Mouse (Mus musculus): ENCODE measurements around the gene R3hdml. TPM values are rescaled to one million over a fixed set of nuclear protein-coding genes. Genes with fewer than 3 reads are reported as not detected.

The R3hdml gene
- polyA plus RNA-seq, 2 experiments: not detected

GRCm38 (mm10) chr2:163533226-163533625, 41.1 kb downstream of the R3hdml start:
- H3K27me3 ChIP-seq (ENCODE audit: control insufficient read depth, insufficient read depth, low read length): no peaks in the 10 kb centered on the region
- ATAC-seq (ENCODE audit: insufficient read depth): no peak
- TF ChIP-seq CTCF (IDR thresholded peaks at IDR 0.05; ENCODE audit: low read depth): no peak
- no peak for TF ChIP-seq EP300 (IDR thresholded peaks at IDR 0.05; ENCODE audit: low read depth)
- H3K4me3 ChIP-seq (ENCODE audit: insufficient read depth in 1 of 2, low read depth in 2 of 2, low read length in 2 of 2): no peak overlapping the region
- no peaks in the 10 kb centered on the region; a peak in 1 of 4 replicates for H3K4me1 ChIP-seq (replicated peaks; ENCODE audit: control insufficient read depth in 2 of 2, insufficient read depth in 2 of 2, low read length in 1 of 2)
- no peaks in the 10 kb centered on the region for H3K9me3 ChIP-seq (ENCODE audit: control insufficient read depth, low read length)
- 70% methylated on average over 9 of the region's 9 CpGs for WGBS (ENCODE audit: insufficient replicate concordance)
- H3K36me3 ChIP-seq (replicated peaks; ENCODE audit: control insufficient read depth, insufficient read depth, low read depth): no peaks in the 10 kb centered on the region
- no peak overlapping the region for H3K27ac ChIP-seq
- H3K9ac ChIP-seq (replicated peaks): no peak overlapping the region
- no peak overlapping the region for H3K4me2 ChIP-seq (ENCODE audit: low read depth)
- DNase-seq (ENCODE audit: low read depth in 3 of 3, low spot score in 3 of 3): no peak

GRCm38 (mm10) chr2:163534958-163535524, 42.9 kb downstream of the R3hdml start:
- 6% methylated on average over 22 of the region's 22 CpGs for WGBS (ENCODE audit: insufficient replicate concordance)
- H3K9ac ChIP-seq (replicated peaks): no peak overlapping the region

GRCm38 (mm10) chr2:163537443-163537842, 45.3 kb downstream of the R3hdml start:
- Histone ChIP-seq H3K4me3 (ENCODE audit: insufficient read depth in 1 of 2, low read depth in 2 of 2, low read length in 2 of 2) (no peak overlapping the region), H3K4me2 (ENCODE audit: low read depth) (no peak overlapping the region), H3K9me3 (ENCODE audit: control insufficient read depth, low read length) (no peaks in the 10 kb centered on the region), H3K9ac (replicated peaks) (no peak overlapping the region), H3K27ac (no peak overlapping the region), H3K36me3 (replicated peaks; ENCODE audit: control insufficient read depth, insufficient read depth, low read depth) (no peaks in the 10 kb centered on the region), H3K27me3 (ENCODE audit: control insufficient read depth, insufficient read depth, low read length) (no peaks in the 10 kb centered on the region), H3K4me1 (replicated peaks; ENCODE audit: control insufficient read depth in 2 of 2, insufficient read depth in 2 of 2, low read length in 1 of 2) (peaks cover 0 to 19% of the 10 kb centered on the region in 2 experiments; a peak in 3 of 4 replicates)
- no peak for ATAC-seq (ENCODE audit: insufficient read depth)
- TF ChIP-seq CTCF (IDR thresholded peaks at IDR 0.05; ENCODE audit: low read depth): no peak
- WGBS (ENCODE audit: insufficient replicate concordance): 60% methylated on average over 5 of the region's 5 CpGs
- DNase-seq (ENCODE audit: low read depth in 3 of 3, low spot score in 3 of 3): no peak

More at GRCm38 (mm10) chr2:163534958-163535524, 42.9 kb downstream of the R3hdml start:
- Histone ChIP-seq H3K4me1 (replicated peaks; ENCODE audit: control insufficient read depth in 2 of 2, insufficient read depth in 2 of 2, low read length in 1 of 2) (peaks cover 0 to 5% of the 10 kb centered on the region in 2 experiments; a peak in 1 of 4 replicates), H3K4me2 (ENCODE audit: low read depth) (peak overlapping the region; percentile 53), H3K27me3 (ENCODE audit: control insufficient read depth, insufficient read depth, low read length) (no peaks in the 10 kb centered on the region), H3K36me3 (replicated peaks; ENCODE audit: control insufficient read depth, insufficient read depth, low read depth) (no peaks in the 10 kb centered on the region), H3K27ac (no peak overlapping the region), H3K4me3 (ENCODE audit: insufficient read depth in 1 of 2, low read depth in 2 of 2, low read length in 2 of 2) (no peak overlapping the region), H3K9me3 (ENCODE audit: control insufficient read depth, low read length) (no peaks in the 10 kb centered on the region)
- ATAC-seq (ENCODE audit: insufficient read depth): peak; percentile 42; the same call in 1 of the 2 replicates
- TF ChIP-seq EP300 (IDR thresholded peaks at IDR 0.05; ENCODE audit: low read depth): no peak
- TF ChIP-seq CTCF (IDR thresholded peaks at IDR 0.05; ENCODE audit: low read depth): peak; percentile 97
- DNase-seq (ENCODE audit: low read depth in 3 of 3, low spot score in 3 of 3): peak; percentile 49 to 59 (median 56)

GRCm38 (mm10) chr2:163538410-163538809, 46.3 kb downstream of the R3hdml start:
- peaks cover 0 to 19% of the 10 kb centered on the region in 2 experiments; a peak in 3 of 4 replicates for H3K4me1 ChIP-seq (replicated peaks; ENCODE audit: control insufficient read depth in 2 of 2, insufficient read depth in 2 of 2, low read length in 1 of 2)
- H3K36me3 ChIP-seq (replicated peaks; ENCODE audit: control insufficient read depth, insufficient read depth, low read depth): no peaks in the 10 kb centered on the region
- ATAC-seq (ENCODE audit: insufficient read depth): no peak
- no peak for DNase-seq (ENCODE audit: low read depth in 3 of 3, low spot score in 3 of 3)
- H3K27me3 ChIP-seq (ENCODE audit: control insufficient read depth, insufficient read depth, low read length): no peaks in the 10 kb centered on the region
- WGBS (ENCODE audit: insufficient replicate concordance): 67% methylated on average over 2 of the region's 2 CpGs
- no peaks in the 10 kb centered on the region for H3K9me3 ChIP-seq (ENCODE audit: control insufficient read depth, low read length)
- H3K27ac ChIP-seq: no peak overlapping the region
- H3K4me2 ChIP-seq (ENCODE audit: low read depth): no peak overlapping the region
- TF ChIP-seq CTCF (IDR thresholded peaks at IDR 0.05; ENCODE audit: low read depth) (no peak), EP300 (IDR thresholded peaks at IDR 0.05; ENCODE audit: low read depth) (no peak)
- H3K4me3 ChIP-seq (ENCODE audit: insufficient read depth in 1 of 2, low read depth in 2 of 2, low read length in 2 of 2): no peak overlapping the region
- no peak overlapping the region for H3K9ac ChIP-seq (replicated peaks)

GRCm38 (mm10) chr2:163539321-163540040, 47.4 kb downstream of the R3hdml start:
- Histone ChIP-seq H3K4me2 (ENCODE audit: low read depth) (peak overlapping the region; percentile 8; the same call in 1 of the 2 replicates), H3K9me3 (ENCODE audit: control insufficient read depth, low read length) (no peaks in the 10 kb centered on the region), H3K9ac (replicated peaks) (no peak overlapping the region), H3K36me3 (replicated peaks; ENCODE audit: control insufficient read depth, insufficient read depth, low read depth) (no peaks in the 10 kb centered on the region), H3K27ac (peak overlapping the region; percentile 1; the same call in 1 of the 2 replicates), H3K4me1 (replicated peaks; ENCODE audit: control insufficient read depth in 2 of 2, insufficient read depth in 2 of 2, low read length in 1 of 2) (peaks cover 0 to 19% of the 10 kb centered on the region in 2 experiments; a peak in 3 of 4 replicates), H3K27me3 (ENCODE audit: control insufficient read depth, insufficient read depth, low read length) (no peaks in the 10 kb centered on the region), H3K4me3 (ENCODE audit: insufficient read depth in 1 of 2, low read depth in 2 of 2, low read length in 2 of 2) (no peak overlapping the region)
- 57% methylated on average over 13 of the region's 13 CpGs for WGBS (ENCODE audit: insufficient replicate concordance)
- TF ChIP-seq CTCF (IDR thresholded peaks at IDR 0.05; ENCODE audit: low read depth) (no peak), EP300 (IDR thresholded peaks at IDR 0.05; ENCODE audit: low read depth) (no peak)
- ATAC-seq (ENCODE audit: insufficient read depth) (peak; percentile 56), DNase-seq (ENCODE audit: low read depth in 3 of 3, low spot score in 3 of 3) (no peak)

Data from liver, embryonic 14.5 days (tissue).